Mouse (Mus musculus): ENCODE data around the gene P4hb.
A peak's percentile ranks its signal among the peaks of the same experiment; 100 is the strongest.

P4hb gene

DNA sequence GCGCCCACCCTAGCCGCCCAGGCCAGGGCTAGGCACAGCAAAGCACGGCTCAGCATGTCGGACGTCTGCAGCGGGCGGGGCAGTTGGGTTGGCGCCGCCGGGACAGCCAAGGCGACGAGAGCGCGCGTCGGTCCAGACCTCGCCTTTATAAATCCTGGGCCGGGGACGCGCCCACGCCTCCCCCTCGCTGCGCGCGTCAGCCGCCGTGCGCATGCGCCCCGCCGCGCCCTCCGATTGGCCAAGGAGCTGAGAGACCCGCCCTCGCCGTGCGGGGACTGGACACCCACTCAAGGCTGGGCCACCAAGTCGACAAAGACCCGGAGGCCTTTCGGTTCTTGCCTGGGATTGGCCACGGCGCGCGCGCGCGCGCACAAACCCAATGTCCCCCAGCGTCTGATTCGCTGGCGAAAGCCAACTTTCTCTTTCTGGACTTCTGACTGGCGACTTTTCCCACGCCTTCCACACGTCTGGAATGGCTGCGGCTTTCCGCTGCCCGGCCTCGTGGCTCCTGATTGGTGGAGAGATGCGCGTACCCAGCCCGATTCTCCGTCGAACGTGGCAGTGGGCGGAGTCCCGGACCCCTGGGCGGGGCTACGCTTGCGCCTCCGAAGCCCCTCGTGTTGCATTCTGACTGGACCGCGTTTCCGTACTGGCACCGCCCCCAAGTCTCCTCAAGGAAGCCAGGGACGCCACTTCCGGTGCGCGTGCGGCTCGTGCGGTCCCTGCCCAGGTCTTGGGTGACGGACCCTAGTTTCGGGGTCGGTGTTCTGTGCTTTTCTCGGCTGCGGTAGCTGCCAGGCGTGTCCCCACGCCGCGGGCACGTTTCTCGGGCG lies at the start of gene P4hb:
P4hb (minus strand) TSS at position 502 of the 833 bp plus-strand sequence.
- peak; percentile 100 for DNase-seq

DNA sequence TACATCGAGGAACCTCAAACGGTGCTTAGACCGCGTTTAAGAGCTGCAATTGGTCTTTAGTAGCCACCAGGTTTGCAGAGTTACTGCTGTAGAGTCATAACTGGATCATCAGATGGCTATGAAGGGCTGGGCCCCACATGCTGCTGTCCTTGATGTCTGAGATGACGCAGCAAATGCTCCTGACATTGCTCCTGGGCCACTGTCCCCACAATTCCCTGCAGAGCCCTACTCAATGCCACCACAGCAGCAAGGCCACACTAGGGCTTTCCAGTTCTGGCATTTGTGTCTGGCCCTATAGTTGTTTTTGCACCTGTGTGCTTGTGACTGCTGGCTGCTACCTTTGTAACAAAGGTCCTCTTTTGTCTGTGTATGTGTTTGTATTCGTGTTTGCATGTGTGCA lies 49.8 kb upstream of the P4hb start:
- no peak for DNase-seq

DNA sequence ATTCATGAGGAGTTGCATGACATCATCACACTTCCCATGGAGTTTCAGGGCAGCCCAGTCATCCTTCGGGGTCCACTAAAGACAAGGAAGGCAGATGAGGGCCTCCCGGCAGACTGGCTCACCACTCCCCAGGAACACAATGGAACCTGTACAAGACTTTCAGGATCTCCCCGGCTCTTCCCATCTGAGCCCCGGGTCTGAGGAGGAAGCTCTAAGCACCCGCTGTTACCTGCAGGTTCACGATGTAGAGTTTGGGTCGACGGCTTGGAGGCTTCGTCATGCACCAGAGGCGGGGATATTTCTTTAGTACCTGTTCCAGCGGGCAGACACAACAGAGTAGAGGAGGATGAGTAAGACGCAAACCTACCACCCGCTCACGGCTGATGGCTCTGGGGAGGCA lies 47.1 kb upstream of the P4hb start:
- DNase-seq = no peak

DNA sequence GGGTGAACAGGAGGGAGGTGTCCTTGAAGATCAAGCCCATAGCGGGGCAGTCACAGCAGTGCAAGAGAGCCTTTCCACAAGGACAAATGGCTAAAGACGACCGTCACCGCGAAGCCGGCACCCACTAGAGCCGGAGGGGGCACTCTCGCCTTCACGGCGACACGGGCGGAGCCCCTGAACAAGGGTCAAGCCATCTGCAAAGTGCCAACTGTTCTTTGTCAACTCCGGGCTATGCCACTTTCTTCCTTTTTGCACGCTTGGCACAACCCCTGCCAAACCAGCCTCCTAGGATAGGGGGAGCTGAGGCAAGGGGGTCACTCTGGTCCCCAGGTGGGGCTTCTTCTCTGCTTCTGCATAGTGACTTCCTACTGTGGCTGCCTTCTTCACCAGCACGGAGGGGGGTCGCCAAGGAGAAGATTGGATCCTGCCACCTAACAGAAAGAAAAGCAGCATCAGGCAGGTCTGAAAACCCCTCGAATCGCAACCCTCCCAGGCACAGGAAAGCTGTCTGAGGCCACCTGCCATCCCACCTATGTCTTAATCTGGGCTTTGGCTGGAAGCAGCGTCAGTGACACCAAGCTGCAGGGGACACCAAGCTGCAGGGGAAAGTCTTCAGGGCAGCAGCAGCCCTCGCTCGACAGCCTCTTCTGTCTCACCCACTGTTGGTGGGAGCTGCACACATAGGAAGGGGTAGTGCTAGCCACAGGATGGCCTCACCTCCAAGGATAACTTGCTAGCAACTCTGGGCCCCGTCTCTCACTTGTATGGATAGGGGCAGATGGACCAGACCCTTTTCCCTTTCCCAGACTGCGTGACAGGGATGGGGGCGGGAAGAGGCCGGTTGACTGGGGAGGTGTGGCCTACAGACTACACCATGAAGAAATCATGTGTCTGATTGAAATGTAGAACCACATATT lies 45.8 kb upstream of the P4hb start:
- no peak for DNase-seq

DNA sequence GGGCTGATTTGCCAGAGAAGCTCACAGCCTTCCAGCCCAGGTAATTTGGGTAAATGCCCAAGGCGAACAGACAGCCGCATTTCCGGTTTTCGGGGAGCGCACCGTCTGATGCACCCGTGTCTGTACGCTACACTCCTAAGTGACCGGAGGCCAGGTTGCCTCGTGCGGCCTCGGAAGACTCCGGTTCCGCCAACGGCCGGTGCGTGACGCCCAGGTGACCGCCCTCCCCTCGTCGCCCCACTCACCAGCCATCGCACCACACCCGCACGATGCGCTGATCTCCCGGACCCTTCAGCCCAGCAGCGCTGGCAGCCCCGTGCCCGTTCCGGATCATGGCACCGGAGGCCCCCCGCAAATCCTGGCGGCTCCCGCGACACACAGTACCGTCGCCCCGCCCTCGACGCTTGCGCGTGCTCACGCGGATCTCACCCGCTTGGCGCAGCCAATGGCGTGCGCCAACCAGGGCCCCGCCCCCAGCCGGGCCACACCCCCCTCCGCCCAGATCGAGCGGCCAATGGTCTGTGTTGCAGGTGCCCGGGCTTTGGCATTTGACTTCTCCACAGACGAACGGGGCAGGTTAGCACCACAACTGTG lies 44.6 kb upstream of the P4hb start, which contains the start of gene Pcyt2:
Pcyt2 (minus strand) TSS at position 418 of the 594 bp plus-strand sequence.
- peak; percentile 95 for DNase-seq

DNA sequence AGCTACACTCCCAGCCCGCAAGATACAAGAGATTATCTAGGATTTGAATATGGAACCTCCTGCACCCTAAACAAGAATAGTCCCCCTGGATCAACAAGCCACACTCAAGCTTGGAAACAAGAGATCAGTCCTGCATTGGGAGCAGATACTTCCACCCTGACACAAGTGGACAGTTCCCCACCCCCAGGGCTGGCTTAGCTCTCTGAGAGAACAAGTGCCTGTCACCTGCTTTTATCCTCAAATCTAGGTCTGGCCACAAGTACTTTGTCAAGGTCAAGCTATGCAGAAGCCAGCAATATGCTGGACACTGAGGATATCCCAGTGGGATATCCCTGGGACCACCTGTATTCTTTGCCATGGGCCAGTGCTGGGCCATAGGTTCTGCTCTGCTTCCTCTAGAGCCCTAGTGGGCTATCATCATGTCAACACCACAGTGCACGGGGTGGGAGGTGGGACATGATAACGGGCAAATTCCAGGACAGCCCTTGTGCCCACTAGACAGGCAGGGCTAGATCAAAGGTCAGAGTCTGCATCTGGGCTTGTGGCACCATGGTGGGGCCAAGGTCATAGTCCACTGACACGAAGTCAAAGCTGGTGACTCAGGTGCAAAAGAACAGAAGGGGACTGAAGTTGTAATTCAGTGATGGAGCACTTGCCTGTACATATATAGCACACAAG lies 43.7 kb upstream of the P4hb start:
- DNase-seq = peak; percentile 71

DNA sequence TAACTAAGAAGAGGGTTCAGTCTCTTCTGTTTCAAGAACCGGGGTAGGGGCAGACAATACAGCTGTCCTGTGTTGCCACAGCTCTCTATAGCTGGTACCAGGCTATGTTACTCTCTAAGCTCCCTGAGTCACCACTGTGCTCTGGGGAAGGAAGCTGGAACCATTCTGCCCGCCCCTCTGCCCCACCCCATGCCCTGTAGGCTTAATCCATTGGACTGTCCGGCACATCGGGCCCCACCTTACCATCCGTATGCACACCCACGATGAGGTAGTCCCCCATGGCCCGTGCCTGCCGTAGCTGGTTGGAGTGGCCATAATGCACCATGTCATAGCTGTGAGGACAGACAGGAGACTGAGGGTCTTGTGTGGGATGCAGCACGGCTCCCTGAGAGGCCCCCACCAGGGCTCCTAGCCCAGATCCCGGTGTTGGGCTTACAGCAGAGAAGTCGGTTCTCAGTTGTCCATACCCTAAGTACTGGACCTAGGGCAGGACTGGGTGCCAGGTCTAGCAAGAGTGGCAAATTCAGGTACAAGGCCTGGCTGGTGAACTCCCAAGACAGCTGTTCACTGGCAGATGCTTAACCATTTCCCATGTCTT lies 42.7 kb upstream of the P4hb start:
- DNase-seq = no peak

DNA sequence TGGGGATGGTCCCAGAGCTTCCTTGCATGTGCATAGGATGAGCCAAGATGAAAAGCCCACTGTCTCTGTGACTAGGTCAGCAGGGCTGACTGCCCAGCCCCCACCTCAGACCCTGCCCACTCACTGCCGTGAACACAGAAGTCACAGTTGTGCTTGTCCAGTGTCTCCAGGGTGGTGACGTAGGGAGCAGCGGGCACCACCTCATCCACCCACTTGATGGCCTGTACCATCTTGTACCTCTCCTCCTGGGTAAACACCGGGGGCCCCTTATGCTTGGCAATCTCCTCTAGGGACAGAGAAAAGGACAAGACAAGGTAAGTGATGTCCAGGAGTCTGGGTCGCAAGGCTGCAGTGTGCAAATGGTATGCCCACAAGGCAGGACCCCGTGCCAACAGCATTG lies 42.1 kb upstream of the P4hb start:
- no peak for DNase-seq

DNA sequence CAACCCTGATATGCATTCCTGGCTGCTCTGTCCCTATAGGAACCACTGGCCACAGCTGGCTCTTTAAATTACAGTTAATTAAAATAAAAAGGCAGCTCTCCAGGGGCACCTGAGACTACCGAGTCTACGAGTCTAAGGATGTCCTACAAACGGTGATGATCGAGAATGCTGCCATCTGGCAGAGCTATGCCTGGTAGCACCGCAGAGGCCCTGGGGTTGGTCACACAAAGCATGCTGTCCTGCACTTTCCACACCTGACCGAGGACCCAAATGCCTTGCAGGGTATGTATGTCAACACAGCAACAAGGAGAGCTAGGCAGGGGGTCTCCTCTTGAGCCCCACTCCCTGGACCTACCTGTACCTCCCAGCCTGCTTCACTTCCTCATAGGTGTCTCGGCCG lies 40.9 kb upstream of the P4hb start:
- no peak for DNase-seq

DNA sequence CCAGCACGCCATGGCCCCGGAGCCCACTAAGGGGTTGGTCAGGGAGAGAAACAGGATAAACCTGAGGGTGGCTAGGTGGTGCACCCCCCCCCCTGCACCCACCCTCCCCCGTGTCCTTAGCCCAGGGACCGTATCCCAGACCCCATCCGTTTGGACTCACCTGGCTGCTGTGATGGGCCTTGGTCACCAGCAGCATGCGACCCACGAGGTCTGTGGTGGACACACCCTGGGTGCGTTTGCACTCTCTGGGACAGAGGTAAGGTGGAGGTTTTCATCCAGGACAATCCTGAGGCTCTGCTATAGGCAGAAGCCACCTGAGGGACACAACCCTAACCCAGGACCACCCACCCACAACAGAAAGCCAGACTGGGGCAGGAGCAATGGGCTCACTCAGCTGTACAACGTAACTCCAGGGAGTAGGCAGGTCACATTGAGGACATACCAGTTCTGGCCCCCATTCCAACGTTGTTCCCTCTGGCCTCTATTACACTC lies 40.5 kb upstream of the P4hb start:
- no peak for DNase-seq

DNA sequence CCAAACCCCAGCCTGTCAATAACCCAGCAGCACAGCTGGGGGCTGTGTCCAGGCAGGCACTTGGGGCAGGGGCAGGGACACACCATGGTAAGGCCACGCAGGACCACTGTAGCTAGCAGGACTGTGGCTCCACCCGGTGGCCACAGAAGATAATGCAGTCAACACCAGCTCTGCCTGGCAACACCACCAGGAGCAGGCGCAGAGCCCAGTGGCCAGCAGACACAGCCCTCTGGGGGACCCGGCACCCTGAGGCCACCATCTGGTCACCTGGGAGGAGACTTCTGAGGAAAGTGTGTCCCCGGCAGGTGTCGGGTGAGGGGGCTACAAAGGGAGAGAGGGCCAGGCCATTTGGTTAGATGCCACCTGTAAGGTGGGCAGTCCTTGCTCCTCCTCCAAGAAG lies 39.7 kb upstream of the P4hb start:
- DNase-seq = peak; percentile 80

DNA sequence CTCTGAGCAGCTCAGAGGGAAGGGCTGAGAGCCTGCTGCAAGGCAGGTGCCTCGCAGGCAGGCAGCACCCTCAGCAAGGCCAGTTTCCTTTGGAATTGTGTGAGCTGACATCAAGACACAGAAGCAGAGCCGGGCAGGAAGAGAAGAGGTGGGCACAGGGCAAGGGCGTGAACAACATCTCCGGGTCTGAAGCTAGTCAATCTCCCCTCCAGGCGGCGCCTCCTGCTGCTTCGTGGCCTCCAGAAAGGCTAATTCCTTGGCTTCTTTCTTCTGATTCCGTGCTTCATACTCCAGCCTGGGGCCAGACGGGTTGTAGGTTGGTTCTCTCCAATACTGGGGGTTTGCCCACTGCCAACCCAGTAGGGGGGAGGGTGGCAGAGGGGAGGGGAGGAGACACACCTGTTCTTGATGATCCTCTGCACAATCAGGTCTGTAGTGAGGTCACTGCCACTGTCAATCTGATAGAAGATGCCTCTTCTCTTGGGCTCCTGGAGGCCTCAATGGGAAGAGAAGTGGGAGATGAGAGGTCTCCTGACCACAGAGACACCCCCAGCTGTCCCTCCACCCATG lies 37.5 kb upstream of the P4hb start:
- no peak for DNase-seq

DNA sequence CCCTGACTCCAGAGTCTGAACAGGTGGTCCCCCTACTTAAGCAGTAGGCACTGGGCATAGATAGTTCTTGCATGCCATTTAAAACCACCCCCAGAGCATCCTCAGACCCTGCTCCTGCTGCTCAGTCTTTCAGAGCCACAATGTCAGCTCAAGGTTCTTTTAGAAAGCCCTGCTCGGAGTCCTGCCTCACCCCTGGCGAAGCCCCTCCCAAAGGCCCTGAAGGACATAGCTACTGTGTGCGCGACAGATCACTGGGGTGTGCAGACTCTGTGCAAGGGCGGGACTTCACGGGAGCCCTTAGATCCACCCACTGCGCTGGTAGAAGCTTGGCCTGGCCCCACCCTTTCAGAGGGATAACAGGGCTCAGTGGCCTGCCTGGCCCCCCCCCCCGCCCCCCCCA lies 36.2 kb upstream of the P4hb start:
- DNase-seq = peak; percentile 48

DNA sequence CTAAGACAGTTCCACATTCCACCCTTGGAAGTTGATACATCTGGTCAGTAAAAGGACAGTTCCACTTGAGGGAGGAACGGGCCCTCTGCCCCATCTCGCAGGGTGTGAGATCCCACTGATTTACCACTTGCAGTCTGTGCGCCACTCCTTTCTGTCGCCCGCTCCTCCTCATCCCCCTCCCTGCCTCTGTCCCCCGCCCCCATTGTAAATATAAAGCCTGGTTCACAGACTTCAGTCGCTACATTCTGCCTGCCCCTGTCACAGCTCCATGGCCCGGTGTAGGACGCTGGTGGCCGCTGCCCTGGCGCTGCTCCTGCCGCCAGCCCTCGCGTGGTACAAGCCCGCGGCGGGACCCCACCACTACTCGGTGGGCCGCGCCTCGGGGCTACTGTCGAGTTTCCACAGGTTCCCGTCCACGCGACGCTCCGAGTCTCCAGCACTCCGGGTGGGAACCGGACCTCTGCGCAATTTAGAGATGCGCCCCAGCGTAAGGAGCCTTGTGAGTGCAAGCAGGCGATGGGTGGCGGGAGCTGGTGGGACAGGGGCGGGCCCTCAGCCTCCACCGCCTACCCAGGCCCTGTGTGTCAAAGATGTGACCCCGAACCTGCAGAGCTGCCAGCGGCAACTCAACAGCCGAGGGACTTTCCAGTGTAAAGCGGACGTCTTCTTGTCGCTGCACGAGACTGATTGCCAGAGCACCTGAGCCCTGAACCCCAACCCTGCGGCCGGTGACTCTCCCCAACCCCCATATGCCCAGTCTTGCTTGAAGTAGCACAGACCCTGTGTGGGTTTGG lies 35.4 kb upstream of the P4hb start, which contains the start of gene Npb:
Npb (plus strand) TSS at position 237 of the 794 bp plus-strand sequence.
- DNase-seq = no peak

DNA sequence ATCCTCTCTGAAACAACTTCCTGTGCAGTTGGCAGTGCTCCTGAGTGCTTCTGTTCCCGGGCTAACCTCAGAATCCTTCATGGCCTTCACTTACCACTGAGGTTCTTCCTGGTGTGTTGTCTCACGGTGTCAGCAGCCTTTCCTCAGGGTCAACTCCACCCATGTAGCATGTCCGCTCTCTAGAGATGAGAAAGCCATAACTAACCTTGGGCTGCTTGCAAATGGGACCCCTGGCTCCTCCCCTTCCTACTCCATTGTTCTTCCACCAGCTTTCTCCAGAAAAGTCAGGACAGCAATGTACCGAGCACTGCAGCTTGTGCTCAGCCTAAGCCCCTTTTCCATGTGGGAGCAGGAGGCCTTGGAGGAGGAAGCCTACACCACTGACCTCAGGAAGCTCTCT lies 33.7 kb upstream of the P4hb start:
- DNase-seq = no peak

DNA sequence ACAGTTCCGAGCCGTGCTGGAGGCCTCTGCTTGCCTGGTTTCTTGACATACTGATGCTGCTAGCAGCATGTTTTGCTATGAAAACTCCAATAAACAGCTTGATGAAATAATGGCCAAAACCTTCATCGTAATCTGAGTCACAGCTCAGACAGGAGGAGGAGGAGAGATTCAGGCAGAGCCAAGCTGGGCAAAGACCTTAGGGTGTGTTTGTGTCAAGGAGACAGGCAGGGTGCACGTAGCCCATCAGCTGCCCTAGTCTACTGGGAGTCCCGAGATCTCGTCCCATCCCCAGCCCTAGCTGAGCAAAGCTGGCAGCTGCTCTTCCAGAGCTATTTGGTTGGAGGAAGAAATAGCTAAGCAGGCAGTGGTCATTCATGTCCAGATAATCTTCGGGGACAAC lies 32.6 kb upstream of the P4hb start:
- no peak for DNase-seq

DNA sequence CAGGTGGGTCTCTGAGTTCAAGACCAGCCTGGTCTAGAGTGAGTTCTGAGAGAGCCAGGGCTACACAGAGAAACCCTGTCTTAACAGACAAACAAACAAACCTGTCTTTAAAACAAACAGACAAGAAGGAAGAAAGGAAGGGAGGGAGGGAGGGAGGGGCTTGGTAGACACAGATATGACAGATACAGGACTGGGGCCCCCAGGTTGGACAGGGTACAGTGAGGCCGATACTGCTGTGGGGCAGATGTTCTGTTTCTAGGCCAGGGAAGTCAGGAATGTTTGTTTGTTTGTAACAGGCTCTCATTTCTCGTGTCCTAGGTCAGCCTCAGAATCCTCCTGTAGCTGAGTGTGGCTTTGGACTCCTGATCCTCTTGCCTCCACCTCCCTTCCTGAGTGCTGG lies 30.5 kb upstream of the P4hb start:
- no peak for DNase-seq

DNA sequence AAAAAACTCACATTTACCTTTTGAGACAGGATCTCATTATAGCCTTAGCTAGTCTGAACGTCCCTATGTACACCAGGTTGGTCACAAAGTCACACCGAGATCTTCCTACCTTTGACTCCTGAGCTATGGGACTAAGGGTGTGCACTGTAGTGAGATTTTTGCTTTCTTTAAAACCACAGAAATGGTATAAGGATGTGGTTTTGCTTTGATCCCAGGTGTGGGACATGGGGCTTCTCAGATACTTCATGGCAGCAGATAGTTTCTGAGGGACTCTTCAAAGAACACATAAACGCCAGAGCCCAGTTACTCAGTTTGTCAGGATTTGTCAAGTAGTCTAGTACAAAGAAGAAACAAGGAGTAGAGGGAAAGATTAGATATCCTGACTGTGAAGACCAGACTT lies 27.7 kb upstream of the P4hb start:
- no peak for DNase-seq

DNA sequence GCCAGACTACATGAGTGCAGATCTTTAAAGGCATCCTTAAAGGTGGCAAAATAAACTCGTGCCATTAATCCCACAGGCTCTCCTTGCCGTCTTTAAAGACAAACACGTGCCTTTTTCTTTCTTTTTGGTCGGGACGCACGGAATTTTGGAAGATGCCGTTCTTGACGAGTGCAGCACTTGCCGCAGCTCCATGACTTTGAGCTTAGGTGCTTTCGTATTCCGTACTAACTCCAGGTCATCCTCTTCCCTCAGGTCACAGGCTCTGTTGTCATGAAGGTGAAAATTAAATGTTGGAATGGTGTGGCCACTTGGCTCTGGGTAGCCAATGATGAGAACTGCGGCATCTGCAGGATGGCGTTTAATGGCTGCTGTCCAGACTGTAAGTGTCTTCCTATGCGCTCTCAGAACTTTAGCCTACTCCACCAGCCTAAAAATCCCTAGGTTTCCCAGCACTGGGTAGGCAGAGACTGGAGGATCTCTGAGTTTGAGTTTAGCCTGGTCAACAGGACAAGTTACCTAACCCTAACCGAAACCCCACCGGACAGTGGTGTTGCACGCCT lies 26.0 kb upstream of the P4hb start:
- no peak for DNase-seq

DNA sequence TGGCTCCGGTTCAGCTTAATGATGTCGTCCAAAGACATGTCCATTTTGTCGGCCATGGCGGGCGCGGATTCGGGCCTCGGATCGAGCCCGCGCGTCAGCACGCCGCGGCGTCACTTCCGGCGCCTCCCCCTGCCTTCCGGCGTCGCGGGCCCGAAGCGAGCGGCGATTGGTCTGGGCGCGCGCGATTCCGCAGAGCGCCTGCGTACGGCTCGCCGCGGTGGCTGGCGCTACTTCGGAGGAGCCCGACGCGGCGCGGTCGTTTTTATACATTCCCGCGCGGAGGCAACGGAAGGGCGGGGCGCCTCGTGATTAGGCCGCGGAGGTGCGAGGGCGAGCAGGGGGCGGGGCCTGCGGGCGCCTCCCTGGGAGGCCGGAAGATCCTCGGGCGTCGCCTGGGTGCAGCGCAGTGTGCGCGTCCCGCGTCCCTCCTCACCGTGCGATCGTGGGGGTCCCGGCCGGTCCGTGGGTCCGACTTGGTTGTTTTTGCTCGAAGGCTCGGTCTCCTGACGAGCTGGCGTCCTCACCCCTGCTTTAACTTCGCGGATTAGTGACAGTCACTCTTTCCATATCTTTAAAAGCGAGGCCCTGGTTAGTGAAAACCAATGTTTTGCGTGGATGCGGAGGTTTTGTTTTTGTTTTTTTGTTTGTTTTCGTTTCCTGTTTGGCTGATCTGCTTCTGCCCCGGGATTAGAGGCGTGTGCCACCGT lies 25.4 kb upstream of the P4hb start, which contains the start of the genes Alyref and Anapc11:
Alyref (minus strand) TSS at position 83 of the 707 bp plus-strand sequence.
Anapc11 (plus strand) TSS at position 139 of the 707 bp plus-strand sequence.
- peak; percentile 93 for DNase-seq

Measured in kidney, adult 18-20 months (tissue).